Mouse (Mus musculus) sigmoid colon, adult 10 weeks (tissue): Measurements from ENCODE around the gene Polr1c. TPM values are rescaled to one million over a fixed set of nuclear protein-coding genes. Genes with fewer than 3 reads are reported as not detected.

Experiments used
- polyA plus RNA-seq: library from polyadenylated mRNA; stranded (reverse); fragments of 350-450 nt; fragmentation: Illumina TruSeq; extraction: RNeasy Lipid Tissue Mini Kit (QIAGEN cat#74804); gene quantifications from one replicate; pipeline ENCODE4 v1.2.3, GENCODE M21; 2014; ENCODE audit warnings: low read depth, low replicate concordance

Polr1c gene
- 5.7 TPM for polyA plus RNA-seq

GRCm38 (mm10) chr17:46247512-46248188, at the start of gene Polr1c, which contains the start of gene Yipf3:
Gene Polr1c (minus strand): TSS chr17:46248054.
Gene Yipf3 (plus strand): TSS chr17:46248080.

GRCm38 (mm10) chr17:46282483-46283123, 34.7 kb upstream of the Polr1c start, which contains the start of gene Tjap1:
Gene Tjap1 (minus strand): TSS chr17:46283026.

DNA sequence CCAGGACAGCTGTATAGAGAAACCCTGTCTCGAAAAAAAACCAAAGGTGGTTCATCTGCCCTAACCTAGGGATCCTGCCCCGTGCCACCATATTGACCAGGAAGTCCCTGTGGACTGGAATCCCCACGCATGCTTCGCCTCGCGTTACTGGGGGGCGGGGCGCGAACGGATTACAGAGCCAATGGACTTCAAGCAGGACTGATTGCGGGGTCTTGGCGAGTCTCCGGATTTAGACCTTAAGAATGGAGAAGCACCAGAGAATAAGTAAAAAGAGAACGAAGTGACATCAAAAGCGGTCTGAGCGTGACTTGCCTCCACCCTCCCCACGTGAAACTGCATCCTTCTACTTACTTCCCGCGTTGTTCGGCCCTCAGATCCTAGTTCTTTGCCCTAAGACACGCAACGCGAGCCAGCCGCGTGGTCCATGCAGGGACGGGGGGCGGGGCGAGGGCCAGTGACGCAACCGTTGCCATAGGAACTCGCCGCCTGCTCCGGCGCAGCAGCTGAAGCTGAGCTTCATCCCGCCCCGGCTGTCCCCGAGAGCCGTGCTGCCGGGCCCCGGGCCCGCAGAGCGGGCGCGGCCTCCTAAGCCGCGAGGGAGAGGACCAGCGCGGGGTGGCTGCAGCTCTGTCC, 5.7 kb upstream of the Polr1c start, which contains the start of gene Lrrc73:
Lrrc73 (plus strand) TSS at position 80 of the 633 bp plus-strand sequence.

DNA sequence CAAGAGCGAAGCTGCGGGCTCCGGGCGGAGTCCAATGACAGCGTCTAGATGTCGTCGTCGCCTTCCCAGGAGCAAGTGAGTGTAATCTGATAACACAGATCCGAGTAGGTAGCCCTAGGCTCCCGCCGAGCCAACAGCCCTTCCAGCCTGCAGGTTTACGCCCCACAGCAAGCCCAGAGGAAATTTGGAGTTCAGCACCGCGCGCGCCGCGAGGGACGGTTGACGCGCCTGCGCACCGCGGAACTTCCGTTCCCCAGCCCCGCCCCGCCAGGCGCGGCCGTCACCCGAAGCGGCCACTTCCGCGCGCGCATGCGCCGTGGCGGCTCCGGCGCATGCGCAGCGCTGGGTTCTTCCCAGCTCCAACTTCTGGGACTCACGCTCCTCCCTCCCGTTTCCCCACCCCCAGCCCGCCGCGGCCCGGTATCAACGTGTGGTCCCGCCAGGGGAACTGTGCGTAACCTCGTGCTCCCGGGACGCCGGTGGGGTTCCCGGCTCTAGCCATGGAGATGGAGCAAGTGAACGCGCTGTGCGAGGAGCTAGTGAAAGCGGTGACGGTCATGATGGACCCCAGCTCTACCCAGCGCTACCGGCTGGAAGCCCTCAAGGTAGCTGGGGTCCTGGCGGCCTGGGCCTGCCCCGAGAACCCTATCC, 45.3 kb downstream of the Polr1c start, which contains the start of the genes Polh and Xpo5:
Polh (minus strand) TSS at position 225 of the 651 bp plus-strand sequence.
Xpo5 (plus strand) TSS at position 362 of the 651 bp plus-strand sequence.

Other genes starting within 250 kb of the Polr1c start
- 31.2 TPM for gene Vegfa, start 215.7 kb downstream of the Polr1c start, polyA plus RNA-seq
- 12.4 TPM for gene Mrps18a, start 137.1 kb downstream of the Polr1c start, polyA plus RNA-seq
- not detected for gene Rsph9, start 103.8 kb downstream of the Polr1c start, polyA plus RNA-seq
- gene Mad2l1bp, start 94.5 kb downstream of the Polr1c start, polyA plus RNA-seq: 2.2 TPM
- 49.1 TPM for gene Gtpbp2, start 87.0 kb downstream of the Polr1c start, polyA plus RNA-seq
- 6.6 TPM for gene Polh, start 45.4 kb downstream of the Polr1c start, polyA plus RNA-seq
- gene Xpo5, start 45.3 kb downstream of the Polr1c start, polyA plus RNA-seq: 10.8 TPM
- gene Yipf3, start within 50 bp of the Polr1c start, polyA plus RNA-seq: 3.1 TPM
- gene Lrrc73, start 5.5 kb upstream of the Polr1c start, polyA plus RNA-seq: not detected
- 0.54 TPM for gene Tjap1, start 35.0 kb upstream of the Polr1c start, polyA plus RNA-seq
- gene Dlk2, start 49.4 kb upstream of the Polr1c start, polyA plus RNA-seq: not detected
- gene Abcc10, start 80.3 kb upstream of the Polr1c start, polyA plus RNA-seq: 0.22 TPM
- gene Zfp318, start 135.7 kb upstream of the Polr1c start, polyA plus RNA-seq: 37.2 TPM
- not detected for gene Crip3, start 180.9 kb upstream of the Polr1c start, polyA plus RNA-seq
- gene Slc22a7, start 190.4 kb upstream of the Polr1c start, polyA plus RNA-seq: not detected
- 0.09 TPM for gene Ttbk1, start 239.6 kb upstream of the Polr1c start, polyA plus RNA-seq
- 1.1 TPM for gene Dnph1, start 248.7 kb upstream of the Polr1c start, polyA plus RNA-seq